Mouse (Mus musculus): ENCODE results near the gene Exoc4. TPM values are rescaled to one million over a fixed set of nuclear protein-coding genes. Genes with fewer than 3 reads are reported as not detected.

Exoc4 gene
- total RNA-seq, 2 experiments from 2014 or later: 46.9 to 77.1 TPM

- ATAC-seq (replicated peaks; ENCODE audit: low FRiP score, poor library complexity, severe bottlenecking): no peak
Observed at GRCm38 (mm10) chr6:33561911-33562310, 313.0 kb downstream of the Exoc4 start.

- ATAC-seq (replicated peaks; ENCODE audit: low FRiP score, poor library complexity, severe bottlenecking): no peak
Observed at GRCm38 (mm10) chr6:33575947-33576346, 327.1 kb downstream of the Exoc4 start.

- no peak for ATAC-seq (replicated peaks; ENCODE audit: low FRiP score, poor library complexity, severe bottlenecking)
Observed at GRCm38 (mm10) chr6:33608469-33608868, 359.6 kb downstream of the Exoc4 start.

- no peak for ATAC-seq (replicated peaks; ENCODE audit: low FRiP score, poor library complexity, severe bottlenecking)
Observed at GRCm38 (mm10) chr6:33613978-33614377, 365.1 kb downstream of the Exoc4 start.

- no peak for ATAC-seq (replicated peaks; ENCODE audit: low FRiP score, poor library complexity, severe bottlenecking)
Observed at GRCm38 (mm10) chr6:33618590-33618989, 369.7 kb downstream of the Exoc4 start.

- no peak for ATAC-seq (replicated peaks; ENCODE audit: low FRiP score, poor library complexity, severe bottlenecking)
Observed at GRCm38 (mm10) chr6:33620701-33621100, 371.8 kb downstream of the Exoc4 start.

- ATAC-seq (replicated peaks; ENCODE audit: low FRiP score, poor library complexity, severe bottlenecking): no peak
Observed at GRCm38 (mm10) chr6:33625931-33626330, 377.0 kb downstream of the Exoc4 start.

GRCm38 (mm10) chr6:33631133-33631532, 382.2 kb downstream of the Exoc4 start:
- no peak for ATAC-seq (replicated peaks; ENCODE audit: low FRiP score, poor library complexity, severe bottlenecking)

- no peak for ATAC-seq (replicated peaks; ENCODE audit: low FRiP score, poor library complexity, severe bottlenecking)
Observed at GRCm38 (mm10) chr6:33637192-33637591, 388.3 kb downstream of the Exoc4 start.

- ATAC-seq (replicated peaks; ENCODE audit: low FRiP score, poor library complexity, severe bottlenecking): no peak
Observed at GRCm38 (mm10) chr6:33681778-33682640, 433.1 kb downstream of the Exoc4 start.

- no peak for ATAC-seq (replicated peaks; ENCODE audit: low FRiP score, poor library complexity, severe bottlenecking)
Observed at GRCm38 (mm10) chr6:33683533-33683932, 434.6 kb downstream of the Exoc4 start.

- ATAC-seq (replicated peaks; ENCODE audit: low FRiP score, poor library complexity, severe bottlenecking): no peak
Observed at GRCm38 (mm10) chr6:33685321-33685720, 436.4 kb downstream of the Exoc4 start.

- ATAC-seq (replicated peaks; ENCODE audit: low FRiP score, poor library complexity, severe bottlenecking): no peak
Observed at GRCm38 (mm10) chr6:33690601-33691000, 441.7 kb downstream of the Exoc4 start.

- no peak for ATAC-seq (replicated peaks; ENCODE audit: low FRiP score, poor library complexity, severe bottlenecking)
Observed at GRCm38 (mm10) chr6:33696976-33697375, 448.1 kb downstream of the Exoc4 start.

- no peak for ATAC-seq (replicated peaks; ENCODE audit: low FRiP score, poor library complexity, severe bottlenecking)
Observed at GRCm38 (mm10) chr6:33708907-33709306, 460.0 kb downstream of the Exoc4 start.

- ATAC-seq (replicated peaks; ENCODE audit: low FRiP score, poor library complexity, severe bottlenecking): no peak
Observed at GRCm38 (mm10) chr6:33709340-33709739, 460.5 kb downstream of the Exoc4 start.

GRCm38 (mm10) chr6:33711742-33712141, 462.9 kb downstream of the Exoc4 start:
- no peak for ATAC-seq (replicated peaks; ENCODE audit: low FRiP score, poor library complexity, severe bottlenecking)

- no peak for ATAC-seq (replicated peaks; ENCODE audit: low FRiP score, poor library complexity, severe bottlenecking)
Observed at GRCm38 (mm10) chr6:33712540-33713118, 463.7 kb downstream of the Exoc4 start.

- no peak for ATAC-seq (replicated peaks; ENCODE audit: low FRiP score, poor library complexity, severe bottlenecking)
Observed at GRCm38 (mm10) chr6:33716254-33716965, 467.5 kb downstream of the Exoc4 start.

GRCm38 (mm10) chr6:33721166-33721565, 472.3 kb downstream of the Exoc4 start:
- no peak for ATAC-seq (replicated peaks; ENCODE audit: low FRiP score, poor library complexity, severe bottlenecking)

GRCm38 (mm10) chr6:33722811-33723210, 473.9 kb downstream of the Exoc4 start:
- ATAC-seq (replicated peaks; ENCODE audit: low FRiP score, poor library complexity, severe bottlenecking): no peak

Measured in erythroid progenitor cell, adult 5-6 weeks (primary cell).